Mouse (Mus musculus) heart, adult 2 months (tissue): ENCODE measurements around the gene Ank3. TPM values are rescaled to one million over a fixed set of nuclear protein-coding genes. Genes with fewer than 3 reads are reported as not detected.
A peak's percentile ranks its signal among the peaks of the same experiment; 100 is the strongest.

Experiments used
- DNase-seq, 2 experiments: peaks; one replicate each; pipeline ENCODE4 v3.0.0; 2021
- H3K27ac ChIP-seq: fragments of 200-600 bp; 2 replicates; pipeline ENCODE4 v1.8.1; 2022
- H3K27me3 ChIP-seq: fragments of 200-500 bp; 2 replicates; pipeline ENCODE4 v1.6.1; 2012; ENCODE audit warnings: mild to moderate bottlenecking, low read length, inconsistent platforms, mixed read lengths; ENCODE audit not compliant: control insufficient read depth, insufficient read depth
- H3K36me3 ChIP-seq: fragments of 200-500 bp; 2 replicates; pipeline ENCODE4 v1.6.1; 2012; ENCODE audit warnings: low read length, inconsistent platforms; ENCODE audit not compliant: control insufficient read depth, insufficient read depth
- H3K4me1 ChIP-seq: fragments of 200-500 bp; 2 replicates; pipeline ENCODE4 v1.6.1; 2011; ENCODE audit warnings: low read length; ENCODE audit not compliant: control insufficient read depth, insufficient read depth
- H3K4me3 ChIP-seq: fragments of 200-600 bp; 2 replicates; pipeline ENCODE4 v1.8.1; 2022
- H3K79me2 ChIP-seq: fragments of 200-500 bp; replicated peaks from 2 replicates; pipeline ENCODE4 v1.6.1; 2012; ENCODE audit warnings: mild to moderate bottlenecking, inconsistent platforms, low read length, moderate library complexity, mixed read lengths; ENCODE audit not compliant: control insufficient read depth, insufficient read depth
- H3K9ac ChIP-seq: fragments of 200-500 bp; 2 replicates; pipeline ENCODE4 v1.6.1; 2012; ENCODE audit warnings: low read depth, mild to moderate bottlenecking, control low read depth, inconsistent platforms, low read length, mixed read lengths
- CTCF ChIP-seq: fragments of 200-600 bp; IDR thresholded peaks from 2 replicates; pipeline ENCODE4 v1.8.1; 2022; ENCODE audit warnings: antibody characterized with exemption, mild to moderate bottlenecking, moderate library complexity
- EP300 ChIP-seq: fragments of 200-500 bp; IDR thresholded peaks from 2 replicates; pipeline ENCODE4 v1.6.1; 2011; ENCODE audit warnings: low read depth, low read length, control low read depth; ENCODE audit not compliant: insufficient read depth
- POLR2A ChIP-seq: fragments of 200-500 bp; IDR thresholded peaks from 2 replicates; pipeline ENCODE4 v1.6.1; 2011; ENCODE audit warnings: mild to moderate bottlenecking, low read depth, low read length, control low read depth; ENCODE audit not compliant: insufficient read depth
- WGBS: fragments of 180-500 bp; shearing (Covaris S2); methylation state at CpG from one replicate; pipeline ENCODE4 v1.1.7; 2018; 5-methylcytosine and 5-hydroxymethylcytosine counted together
- intact Hi-C: fragments of 180-260 bp; cut with DNase I; formaldehyde crosslinking; loops from one replicate; pipeline ENCODE4 v1.15.1; 2025
- polyA plus RNA-seq: library from polyadenylated mRNA; depleted of rRNA; stranded (reverse); fragments of >200 nt; gene quantifications from 2 replicates; pipeline ENCODE4 v1.2.3, GENCODE M21; 2012
- total RNA-seq, 2 experiments: library from RNA; stranded (reverse); gene quantifications; 2 replicates each; pipeline ENCODE4 v1.2.3; 2021

The Ank3 gene
- total and polyA plus RNA-seq, 3 experiments, result 16.8 to 80.3 (median 64.6) TPM

DNA sequence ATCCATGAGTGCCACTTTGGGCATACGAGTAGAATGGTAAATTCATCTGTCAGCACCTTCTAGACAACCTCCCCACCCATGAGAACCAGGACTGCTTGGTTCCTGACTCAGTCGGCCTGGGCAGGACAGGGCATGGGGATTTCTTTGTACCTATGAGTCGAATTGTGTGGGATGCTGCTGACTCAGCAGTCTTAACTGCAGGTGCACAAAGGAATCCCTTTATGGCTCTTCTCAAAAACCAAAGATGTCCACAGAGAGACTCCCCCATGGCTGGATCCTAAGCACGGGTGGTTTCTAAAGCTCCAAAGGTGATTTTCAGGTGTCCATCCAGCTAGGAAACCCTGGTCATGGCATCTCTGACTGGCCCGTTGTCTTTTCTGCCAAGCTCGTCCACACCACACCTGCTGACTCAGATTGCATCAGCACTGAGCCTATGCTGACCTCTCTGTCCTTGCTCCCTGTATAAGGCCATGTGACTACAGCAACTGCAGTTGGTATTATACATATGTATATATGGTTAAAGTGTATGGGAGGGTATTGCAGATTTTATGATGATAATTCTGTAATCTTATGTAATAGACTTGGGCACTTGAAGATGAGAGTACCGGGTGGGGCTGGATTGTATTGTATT lies 538.8 kb downstream of the Ank3 start:
- Histone ChIP-seq H3K36me3 (no peaks in the 10 kb centered on the region), H3K9ac (no peak overlapping the region), H3K79me2 (no peaks in the 10 kb centered on the region), H3K4me3 (no peak overlapping the region), H3K27ac (no peak overlapping the region), H3K27me3 (no peaks in the 10 kb centered on the region), H3K4me1 (no peaks in the 10 kb centered on the region)
- TF ChIP-seq EP300 (no peak), POLR2A (no peak), CTCF (no peak)
- WGBS, result 81% methylated on average over 7 of the region's 7 CpGs
- DNase-seq, result no peak
- intact Hi-C loops, result no loop called here

- no peaks in the 10 kb centered on the region for H3K27me3 ChIP-seq
- H3K4me1 ChIP-seq, result no peaks in the 10 kb centered on the region
- 62% methylated on average over 7 of the region's 7 CpGs for WGBS
- no peak overlapping the region for H3K4me3 ChIP-seq
- intact Hi-C loops, result no loop called here
- no peaks in the 10 kb centered on the region for H3K36me3 ChIP-seq
- no peak for DNase-seq
- no peak overlapping the region for H3K9ac ChIP-seq
- H3K79me2 ChIP-seq, result no peaks in the 10 kb centered on the region
- H3K27ac ChIP-seq, result no peak overlapping the region
- TF ChIP-seq EP300 (no peak), POLR2A (no peak), CTCF (no peak)
Measured at GRCm38 (mm10) chr10:69939144-69939543, 540.6 kb downstream of the Ank3 start.

DNA sequence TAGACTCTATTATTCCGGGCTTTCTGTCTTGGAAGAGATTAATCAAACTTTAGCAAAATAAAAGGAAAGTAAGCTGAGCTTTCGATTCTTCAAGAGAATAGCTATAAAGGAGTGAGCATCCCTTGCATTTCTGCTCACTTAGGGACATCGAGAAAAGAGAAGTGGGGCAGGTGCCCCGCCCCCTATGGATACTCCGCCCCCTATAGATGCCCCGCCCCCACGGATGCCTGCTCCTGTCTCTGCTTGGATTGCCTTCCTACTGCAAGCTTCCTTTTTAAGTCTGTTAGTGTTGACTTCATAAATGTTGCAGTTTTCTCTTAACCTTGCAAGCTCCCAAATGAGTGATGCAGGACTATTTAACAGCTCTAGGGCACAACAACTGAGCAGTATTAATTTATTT lies 541.4 kb downstream of the Ank3 start:
- TF ChIP-seq CTCF (no peak), POLR2A (no peak), EP300 (no peak)
- Histone ChIP-seq H3K27me3 (no peaks in the 10 kb centered on the region), H3K9ac (no peak overlapping the region), H3K36me3 (0 out of 2 replicates have a peak, but pooled peaks cover 2% of the 10 kb centered on the region), H3K79me2 (no peaks in the 10 kb centered on the region), H3K4me1 (peaks cover 2% of the 10 kb centered on the region; the same call in 1 of the 2 replicates), H3K4me3 (no peak overlapping the region), H3K27ac (no peak overlapping the region)
- no peak for DNase-seq
- intact Hi-C loops, result no loop called here
- WGBS, result 61% methylated on average over 7 of the region's 7 CpGs

- Histone ChIP-seq H3K79me2 (no peaks in the 10 kb centered on the region), H3K27ac (no peak overlapping the region), H3K36me3 (peaks cover 5% of the 10 kb centered on the region; the same call in 1 of the 2 replicates), H3K9ac (no peak overlapping the region), H3K4me1 (peaks cover 3% of the 10 kb centered on the region; the same call in 1 of the 2 replicates), H3K4me3 (no peak overlapping the region), H3K27me3 (no peaks in the 10 kb centered on the region)
- TF ChIP-seq POLR2A (no peak), CTCF (no peak), EP300 (no peak)
- WGBS, result 93% methylated on average over 7 of the region's 7 CpGs
- intact Hi-C loops, result no loop called here
- no peak for DNase-seq
Measured at GRCm38 (mm10) chr10:69941001-69941400, 542.4 kb downstream of the Ank3 start.

DNA sequence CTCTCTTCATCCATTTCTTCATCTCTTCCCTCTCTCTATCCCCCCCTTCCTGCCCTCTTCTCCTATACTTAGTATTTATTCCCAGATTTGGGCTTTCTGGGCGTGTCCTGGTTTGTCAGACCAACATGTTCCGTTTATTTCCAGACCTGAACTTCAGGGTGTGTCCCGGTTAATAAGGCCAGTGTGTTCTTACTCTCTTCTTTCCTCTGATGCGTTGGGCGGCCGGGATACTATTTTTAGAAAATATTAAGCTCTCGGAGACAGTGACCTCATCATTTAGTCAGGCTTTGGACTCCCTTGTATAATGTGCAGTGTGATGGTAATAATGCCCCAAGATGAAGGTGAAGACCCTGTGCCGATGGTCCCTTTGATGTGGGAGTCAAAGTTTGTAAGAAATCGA lies 546.3 kb downstream of the Ank3 start:
- Histone ChIP-seq H3K4me3 (no peak overlapping the region), H3K36me3 (peaks cover 5% of the 10 kb centered on the region; the same call in 1 of the 2 replicates), H3K27ac (peak overlapping the region; percentile 63), H3K79me2 (no peaks in the 10 kb centered on the region), H3K4me1 (peaks cover 3% of the 10 kb centered on the region; the same call in 1 of the 2 replicates), H3K9ac (no peak overlapping the region), H3K27me3 (no peaks in the 10 kb centered on the region)
- DNase-seq, result peak in 1 of 2 experiments; percentile 43
- intact Hi-C loops, result loop anchor here (2.0 kb wide), 1 partner anchor 18 kb away; no protein-coding TSS in a partner anchor
- WGBS, result 25% methylated on average over 9 of the region's 9 CpGs
- TF ChIP-seq POLR2A, result no peak

DNA sequence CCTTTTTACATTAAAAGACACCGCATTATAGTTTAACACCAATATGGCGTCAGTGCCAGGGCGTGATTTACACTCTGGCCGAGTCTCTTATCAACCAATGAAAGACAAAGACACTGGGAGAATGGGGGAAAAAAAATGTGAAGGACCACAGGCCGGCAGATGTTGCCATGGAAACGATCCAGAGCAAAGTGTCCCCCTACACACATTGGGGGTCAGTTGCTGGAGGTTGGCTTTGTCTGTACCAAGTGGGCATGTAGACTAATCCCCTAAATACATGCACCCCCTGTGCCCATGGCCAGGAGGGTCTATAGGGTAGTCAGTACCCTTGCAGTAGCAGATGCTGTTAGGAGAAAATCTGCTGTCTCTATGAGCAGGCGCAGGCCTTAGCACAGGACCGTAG lies 547.3 kb downstream of the Ank3 start:
- peaks cover 5% of the 10 kb centered on the region; the same call in 1 of the 2 replicates for H3K36me3 ChIP-seq
- no peak for DNase-seq
- TF ChIP-seq CTCF, result no peak
- TF ChIP-seq EP300, result no peak
- no peak for TF ChIP-seq POLR2A
- 83% methylated on average over 8 of the region's 8 CpGs for WGBS
- no peak overlapping the region for H3K9ac ChIP-seq
- intact Hi-C loops, result loop anchor here (2.0 kb wide), 1 partner anchor 19 kb away; no protein-coding TSS in a partner anchor
- no peak overlapping the region; the same call in 1 of the 2 replicates for H3K27ac ChIP-seq
- peaks cover 3% of the 10 kb centered on the region; the same call in 1 of the 2 replicates for H3K4me1 ChIP-seq
- no peaks in the 10 kb centered on the region for H3K27me3 ChIP-seq
- H3K4me3 ChIP-seq, result no peak overlapping the region
- no peaks in the 10 kb centered on the region for H3K79me2 ChIP-seq
